Mouse (Mus musculus) bone marrow, adult 2 months (tissue): ENCODE results near the gene Rbp7.

Experiments
- CTCF ChIP-seq: fragments of 200-500 bp; IDR thresholded peaks from 2 replicates; pipeline ENCODE4 v1.5.1; 2011; ENCODE audit warnings: low read length, control low read depth; ENCODE audit not compliant: control insufficient read depth, insufficient read depth
- POLR2A ChIP-seq: fragments of 200-500 bp; IDR thresholded peaks from 2 replicates; pipeline ENCODE4 v1.6.1; 2011; ENCODE audit warnings: low read depth, mild to moderate bottlenecking, control low read depth, low read length, borderline replicate concordance; ENCODE audit not compliant: control insufficient read depth

DNA sequence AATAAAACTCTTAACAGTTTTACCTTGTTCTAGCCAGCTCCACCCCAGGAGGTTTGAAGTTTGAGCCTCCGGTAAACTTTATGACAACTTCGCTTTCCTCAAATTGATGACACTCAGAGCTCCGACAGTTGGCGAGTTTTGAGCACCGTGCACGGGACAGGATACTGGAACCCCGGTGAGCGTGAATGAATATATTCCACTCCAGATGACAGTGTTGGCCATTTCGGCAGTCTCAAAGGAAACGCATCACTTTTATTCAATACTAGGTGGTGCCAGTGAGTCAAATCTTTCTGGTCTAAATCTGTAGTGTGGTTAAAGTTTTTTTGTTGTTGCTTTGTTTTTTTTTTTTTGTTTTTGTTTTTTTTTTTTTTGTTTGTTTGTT is 31.0 kb upstream of the Rbp7 start:
- TF ChIP-seq POLR2A (no peak), CTCF (no peak)
